Mouse (Mus musculus): Measurements from ENCODE around the gene Exoc6b. TPM values are rescaled to one million over a fixed set of nuclear protein-coding genes. Genes with fewer than 3 reads are reported as not detected.

Gene Exoc6b
- polyA plus RNA-seq, 1 experiment from 2014 or later, result 49.7 TPM

- Histone ChIP-seq H3K4me1 (ENCODE audit: control insufficient read depth, insufficient read depth, low read length) (no peaks in the 10 kb centered on the region), H3K9ac (replicated peaks; ENCODE audit: low read depth, low read length) (no peak overlapping the region), H3K36me3 (ENCODE audit: control insufficient read depth, insufficient read depth, low read length) (no peaks in the 10 kb centered on the region), H3K9me3 (ENCODE audit: control insufficient read depth, low read depth, low read length) (no peaks in the 10 kb centered on the region), H3K4me2 (replicated peaks; ENCODE audit: low read depth, low read length) (no peak overlapping the region), H3K4me3 (ENCODE audit: low read depth, low read length) (no peak overlapping the region), H3K27me3 (ENCODE audit: control insufficient read depth, insufficient read depth, low read length) (no peaks in the 10 kb centered on the region), H3K27ac (ENCODE audit: low read length) (no peak overlapping the region)
- no peak for ATAC-seq (ENCODE audit: insufficient number of reproducible peaks, insufficient read depth, low FRiP score, low read depth)
- 64% methylated on average over 2 of the region's 2 CpGs for WGBS
Measured at GRCm38 (mm10) chr6:84806132-84806730, 263.1 kb downstream of the Exoc6b start.

- H3K4me1 ChIP-seq (ENCODE audit: control insufficient read depth, insufficient read depth, low read length), result peaks cover 3% of the 10 kb centered on the region; the same call in 1 of the 2 replicates
- no peak overlapping the region for H3K4me3 ChIP-seq (ENCODE audit: low read depth, low read length)
- WGBS, result 85% methylated on average over 3 of the region's 3 CpGs
- no peak overlapping the region for H3K27ac ChIP-seq (ENCODE audit: low read length)
- no peak overlapping the region for H3K9ac ChIP-seq (replicated peaks; ENCODE audit: low read depth, low read length)
- no peaks in the 10 kb centered on the region for H3K9me3 ChIP-seq (ENCODE audit: control insufficient read depth, low read depth, low read length)
- no peak overlapping the region for H3K4me2 ChIP-seq (replicated peaks; ENCODE audit: low read depth, low read length)
- H3K27me3 ChIP-seq (ENCODE audit: control insufficient read depth, insufficient read depth, low read length), result no peaks in the 10 kb centered on the region
- ATAC-seq (ENCODE audit: insufficient number of reproducible peaks, insufficient read depth, low FRiP score, low read depth), result no peak
- H3K36me3 ChIP-seq (ENCODE audit: control insufficient read depth, insufficient read depth, low read length), result no peaks in the 10 kb centered on the region
Measured at GRCm38 (mm10) chr6:84798736-84799135, 270.6 kb downstream of the Exoc6b start.

DNA sequence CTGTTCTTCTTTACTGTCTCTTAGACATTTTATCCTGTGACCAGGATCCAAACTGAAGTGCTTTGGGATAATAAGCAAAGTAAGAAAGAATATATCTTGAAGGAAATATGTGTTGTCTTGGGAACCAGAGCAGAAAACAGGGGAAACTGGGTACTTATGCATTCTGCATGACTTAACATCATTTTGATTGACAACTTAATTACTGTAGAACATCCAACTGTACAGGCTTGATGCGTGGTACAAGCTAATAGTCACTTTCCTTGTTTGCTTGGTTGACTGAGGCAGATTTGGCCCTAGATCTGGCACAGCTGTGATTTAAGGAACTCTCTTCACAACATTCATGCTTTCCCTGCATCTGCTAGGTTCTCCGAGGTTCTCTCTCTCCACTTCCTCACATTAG lies 285.3 kb downstream of the Exoc6b start:
- Histone ChIP-seq H3K4me2 (replicated peaks; ENCODE audit: low read depth, low read length) (no peak overlapping the region), H3K27ac (ENCODE audit: low read length) (no peak overlapping the region), H3K27me3 (ENCODE audit: control insufficient read depth, insufficient read depth, low read length) (no peaks in the 10 kb centered on the region), H3K9ac (replicated peaks; ENCODE audit: low read depth, low read length) (no peak overlapping the region), H3K4me3 (ENCODE audit: low read depth, low read length) (no peak overlapping the region), H3K36me3 (ENCODE audit: control insufficient read depth, insufficient read depth, low read length) (no peaks in the 10 kb centered on the region), H3K4me1 (ENCODE audit: control insufficient read depth, insufficient read depth, low read length) (no peaks in the 10 kb centered on the region), H3K9me3 (ENCODE audit: control insufficient read depth, low read depth, low read length) (no peaks in the 10 kb centered on the region)
- WGBS, result 76% methylated on average over 2 of the region's 2 CpGs
- no peak for ATAC-seq (ENCODE audit: insufficient number of reproducible peaks, insufficient read depth, low FRiP score, low read depth)

GRCm38 (mm10) chr6:84779987-84780386 lies 289.3 kb downstream of the Exoc6b start:
- no peaks in the 10 kb centered on the region for H3K27me3 ChIP-seq (ENCODE audit: control insufficient read depth, insufficient read depth, low read length)
- H3K36me3 ChIP-seq (ENCODE audit: control insufficient read depth, insufficient read depth, low read length), result no peaks in the 10 kb centered on the region
- no peaks in the 10 kb centered on the region for H3K9me3 ChIP-seq (ENCODE audit: control insufficient read depth, low read depth, low read length)
- H3K4me2 ChIP-seq (replicated peaks; ENCODE audit: low read depth, low read length), result no peak overlapping the region
- H3K4me1 ChIP-seq (ENCODE audit: control insufficient read depth, insufficient read depth, low read length), result peaks cover 5% of the 10 kb centered on the region; the same call in 1 of the 2 replicates
- no peak overlapping the region for H3K4me3 ChIP-seq (ENCODE audit: low read depth, low read length)
- no peak overlapping the region for H3K27ac ChIP-seq (ENCODE audit: low read length)
- no peak overlapping the region for H3K9ac ChIP-seq (replicated peaks; ENCODE audit: low read depth, low read length)
- WGBS, result 28% methylated on average over 5 of the region's 5 CpGs
- ATAC-seq (ENCODE audit: insufficient number of reproducible peaks, insufficient read depth, low FRiP score, low read depth), result no peak

DNA sequence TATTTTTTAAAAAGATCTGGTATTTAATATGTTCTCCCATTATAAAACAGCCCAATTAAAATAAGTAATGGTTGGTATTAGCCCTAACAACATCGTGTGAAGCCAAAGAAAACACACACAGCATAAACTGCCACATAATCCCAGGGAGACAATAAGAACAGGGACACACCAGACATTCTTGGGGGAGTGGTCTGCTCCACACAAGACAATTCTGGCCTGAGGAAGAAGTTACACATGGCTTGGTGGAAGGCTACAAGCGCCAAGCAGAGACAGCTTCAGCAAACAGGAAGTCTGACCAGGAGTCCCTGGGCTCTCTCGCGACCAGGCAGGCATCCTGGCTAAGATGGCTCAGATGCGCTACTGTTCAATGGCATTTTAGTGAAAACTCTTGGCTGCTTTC lies 290.3 kb downstream of the Exoc6b start:
- H3K9me3 ChIP-seq (ENCODE audit: control insufficient read depth, low read depth, low read length), result no peaks in the 10 kb centered on the region
- no peak overlapping the region for H3K27ac ChIP-seq (ENCODE audit: low read length)
- whole genome bisulfite sequencing, result 68% methylated on average over 5 of the region's 5 CpGs
- H3K9ac ChIP-seq (replicated peaks; ENCODE audit: low read depth, low read length), result no peak overlapping the region
- no peaks in the 10 kb centered on the region for H3K27me3 ChIP-seq (ENCODE audit: control insufficient read depth, insufficient read depth, low read length)
- H3K4me3 ChIP-seq (ENCODE audit: low read depth, low read length), result no peak overlapping the region
- peaks cover 5% of the 10 kb centered on the region; the same call in 1 of the 2 replicates for H3K4me1 ChIP-seq (ENCODE audit: control insufficient read depth, insufficient read depth, low read length)
- H3K36me3 ChIP-seq (ENCODE audit: control insufficient read depth, insufficient read depth, low read length), result no peaks in the 10 kb centered on the region
- H3K4me2 ChIP-seq (replicated peaks; ENCODE audit: low read depth, low read length), result no peak overlapping the region
- no peak for ATAC-seq (ENCODE audit: insufficient number of reproducible peaks, insufficient read depth, low FRiP score, low read depth)

- no peak for ATAC-seq (ENCODE audit: insufficient number of reproducible peaks, insufficient read depth, low FRiP score, low read depth)
- no peaks in the 10 kb centered on the region for H3K36me3 ChIP-seq (ENCODE audit: control insufficient read depth, insufficient read depth, low read length)
- no peak overlapping the region for H3K9ac ChIP-seq (replicated peaks; ENCODE audit: low read depth, low read length)
- H3K9me3 ChIP-seq (ENCODE audit: control insufficient read depth, low read depth, low read length), result no peaks in the 10 kb centered on the region
- H3K27me3 ChIP-seq (ENCODE audit: control insufficient read depth, insufficient read depth, low read length), result no peaks in the 10 kb centered on the region
- no peak overlapping the region for H3K4me2 ChIP-seq (replicated peaks; ENCODE audit: low read depth, low read length)
- H3K4me3 ChIP-seq (ENCODE audit: low read depth, low read length), result no peak overlapping the region
- 18% methylated on average over 1 of the region's 1 CpGs for WGBS
- H3K27ac ChIP-seq (ENCODE audit: low read length), result 0 out of 2 replicates have a peak overlapping the region, but pooled peaks have one; percentile 23
- H3K4me1 ChIP-seq (ENCODE audit: control insufficient read depth, insufficient read depth, low read length), result peaks cover 5% of the 10 kb centered on the region; the same call in 1 of the 2 replicates
Measured at GRCm38 (mm10) chr6:84775908-84776307, 293.4 kb downstream of the Exoc6b start.

- H3K9ac ChIP-seq (replicated peaks; ENCODE audit: low read depth, low read length), result no peak overlapping the region
- no peaks in the 10 kb centered on the region for H3K9me3 ChIP-seq (ENCODE audit: control insufficient read depth, low read depth, low read length)
- WGBS, result 60% methylated on average over 3 of the region's 3 CpGs
- H3K27ac ChIP-seq (ENCODE audit: low read length), result no peak overlapping the region
- H3K4me1 ChIP-seq (ENCODE audit: control insufficient read depth, insufficient read depth, low read length), result no peaks in the 10 kb centered on the region
- H3K36me3 ChIP-seq (ENCODE audit: control insufficient read depth, insufficient read depth, low read length), result no peaks in the 10 kb centered on the region
- H3K27me3 ChIP-seq (ENCODE audit: control insufficient read depth, insufficient read depth, low read length), result no peaks in the 10 kb centered on the region
- no peak for ATAC-seq (ENCODE audit: insufficient number of reproducible peaks, insufficient read depth, low FRiP score, low read depth)
- H3K4me2 ChIP-seq (replicated peaks; ENCODE audit: low read depth, low read length), result no peak overlapping the region
- no peak overlapping the region for H3K4me3 ChIP-seq (ENCODE audit: low read depth, low read length)
Measured at GRCm38 (mm10) chr6:84755266-84755665, 314.0 kb downstream of the Exoc6b start.

GRCm38 (mm10) chr6:84752806-84753420 lies 316.4 kb downstream of the Exoc6b start:
- H3K36me3 ChIP-seq (ENCODE audit: control insufficient read depth, insufficient read depth, low read length), result no peaks in the 10 kb centered on the region
- no peaks in the 10 kb centered on the region for H3K27me3 ChIP-seq (ENCODE audit: control insufficient read depth, insufficient read depth, low read length)
- no peak for ATAC-seq (ENCODE audit: insufficient number of reproducible peaks, insufficient read depth, low FRiP score, low read depth)
- H3K27ac ChIP-seq (ENCODE audit: low read length), result no peak overlapping the region
- H3K9ac ChIP-seq (replicated peaks; ENCODE audit: low read depth, low read length), result no peak overlapping the region
- H3K4me3 ChIP-seq (ENCODE audit: low read depth, low read length), result no peak overlapping the region
- H3K9me3 ChIP-seq (ENCODE audit: control insufficient read depth, low read depth, low read length), result no peaks in the 10 kb centered on the region
- no peaks in the 10 kb centered on the region for H3K4me1 ChIP-seq (ENCODE audit: control insufficient read depth, insufficient read depth, low read length)
- H3K4me2 ChIP-seq (replicated peaks; ENCODE audit: low read depth, low read length), result no peak overlapping the region

DNA sequence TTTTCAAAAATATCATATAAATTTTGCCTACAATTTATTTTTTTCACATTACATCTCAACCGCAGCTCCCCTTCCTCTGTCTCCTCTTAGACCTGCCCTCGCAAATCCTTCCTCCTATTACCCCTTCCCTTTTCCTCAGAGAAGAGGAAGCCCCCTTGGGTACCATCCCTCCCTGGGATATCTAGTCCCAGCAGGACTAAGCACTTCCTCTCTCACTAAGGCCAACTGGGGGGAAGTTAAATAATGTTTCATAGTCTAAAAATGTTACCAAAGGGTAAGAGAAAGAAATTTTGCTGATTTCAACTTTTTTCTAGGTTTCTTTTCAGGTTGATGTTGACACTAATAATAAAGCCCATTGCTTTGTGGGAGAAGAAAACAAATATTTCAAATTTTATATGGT lies 317.9 kb downstream of the Exoc6b start:
- Histone ChIP-seq H3K27me3 (ENCODE audit: control insufficient read depth, insufficient read depth, low read length) (no peaks in the 10 kb centered on the region), H3K9ac (replicated peaks; ENCODE audit: low read depth, low read length) (no peak overlapping the region), H3K27ac (ENCODE audit: low read length) (no peak overlapping the region), H3K4me3 (ENCODE audit: low read depth, low read length) (no peak overlapping the region), H3K9me3 (ENCODE audit: control insufficient read depth, low read depth, low read length) (no peaks in the 10 kb centered on the region), H3K36me3 (ENCODE audit: control insufficient read depth, insufficient read depth, low read length) (no peaks in the 10 kb centered on the region), H3K4me2 (replicated peaks; ENCODE audit: low read depth, low read length) (no peak overlapping the region), H3K4me1 (ENCODE audit: control insufficient read depth, insufficient read depth, low read length) (no peaks in the 10 kb centered on the region)
- no peak for ATAC-seq (ENCODE audit: insufficient number of reproducible peaks, insufficient read depth, low FRiP score, low read depth)
- 82% methylated on average over 2 of the region's 2 CpGs for whole genome bisulfite sequencing
